Mouse (Mus musculus): Measurements from ENCODE around the gene Gstm1.

The Gstm1 gene

DNA sequence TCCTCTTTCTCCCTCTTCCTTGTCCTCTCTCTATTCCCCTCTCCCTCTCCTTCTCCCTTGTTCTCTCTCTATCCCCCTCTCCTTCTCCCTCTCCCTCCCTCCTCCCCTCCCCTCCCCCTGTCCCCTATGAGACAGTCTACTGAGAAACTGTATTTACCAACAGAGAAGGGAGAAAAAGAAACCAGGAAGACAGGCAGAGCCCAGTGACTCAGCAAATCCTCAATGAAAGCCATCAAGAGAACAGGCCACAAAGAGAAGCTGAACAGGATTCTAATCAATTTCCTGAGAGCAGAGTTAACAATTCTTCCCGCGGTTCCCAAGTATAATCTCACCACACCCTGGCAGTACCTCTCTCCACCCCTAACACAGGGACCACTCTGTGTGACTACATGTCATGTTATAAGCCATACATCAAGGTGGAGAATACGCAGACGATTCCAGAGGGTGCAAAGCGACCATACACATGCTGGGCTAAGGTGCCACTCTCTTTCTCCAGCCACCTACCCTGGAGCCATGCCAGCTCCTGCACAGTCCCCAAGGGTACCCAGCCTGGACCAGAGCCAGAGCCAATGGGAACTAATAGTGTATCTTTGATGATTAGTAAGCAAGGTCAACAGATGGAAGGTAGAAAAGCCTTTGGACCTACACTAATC is 53.0 kb downstream of the Gstm1 start:
- DNase-seq, result no peak

- no peak for DNase-seq
These were observed 53.7 kb downstream of the Gstm1 start for GRCm38 (mm10) chr3:107964026-107964425.

All from spleen, adult 18-20 months (tissue).